Mouse (Mus musculus) ES-Bruce4 (cell line): ENCODE measurements around the gene Sertad1. TPM values are rescaled to one million over a fixed set of nuclear protein-coding genes. Genes with fewer than 3 reads are reported as not detected.
A peak's percentile ranks its signal among the peaks of the same experiment; 100 is the strongest.

Source experiments
- H3K27ac ChIP-seq: 2 replicates; pipeline ENCODE4 v1.5.1; 2012; ENCODE audit warnings: low read length, inconsistent platforms; ENCODE audit not compliant: insufficient read depth
- H3K27me3 ChIP-seq: 2 replicates; pipeline ENCODE4 v1.6.1; 2012; ENCODE audit warnings: mild to moderate bottlenecking, low read length, inconsistent platforms; ENCODE audit not compliant: control insufficient read depth, poor library complexity, insufficient read depth, severe bottlenecking
- H3K36me3 ChIP-seq: 2 replicates; pipeline ENCODE4 v1.6.1; 2012; ENCODE audit warnings: inconsistent platforms, mild to moderate bottlenecking, low read length, moderate library complexity; ENCODE audit not compliant: control insufficient read depth, poor library complexity, insufficient read depth, severe bottlenecking
- H3K4me1 ChIP-seq: one replicate; pipeline ENCODE4 v1.8.1; 2011; ENCODE audit warnings: low read length; ENCODE audit not compliant: control insufficient read depth, insufficient read depth
- H3K4me3 ChIP-seq: 2 replicates; pipeline ENCODE4 v1.5.1; 2011; ENCODE audit warnings: low read depth, mild to moderate bottlenecking, low read length
- H3K9ac ChIP-seq: 2 replicates; pipeline ENCODE4 v1.6.1; 2012; ENCODE audit warnings: low read depth, mild to moderate bottlenecking, inconsistent platforms; ENCODE audit not compliant: poor library complexity, severe bottlenecking
- H3K9me3 ChIP-seq: replicated peaks from 2 replicates; pipeline ENCODE4 v1.6.1; 2012; ENCODE audit warnings: mild to moderate bottlenecking, low read length, inconsistent platforms; ENCODE audit not compliant: control insufficient read depth, poor library complexity, insufficient read depth, severe bottlenecking
- CTCF ChIP-seq: IDR thresholded peaks from one replicate; pipeline ENCODE4 v1.8.1; 2011; ENCODE audit warnings: low read depth, low read length
- EP300 ChIP-seq: IDR thresholded peaks from 2 replicates; pipeline ENCODE4 v1.6.1; 2011; ENCODE audit warnings: low read depth, low read length; ENCODE audit not compliant: insufficient read depth
- POLR2A ChIP-seq: IDR thresholded peaks from one replicate; pipeline ENCODE4 v1.8.1; 2011; ENCODE audit warnings: low read length; ENCODE audit not compliant: insufficient read depth
- polyA plus RNA-seq: library from polyadenylated mRNA; stranded (reverse); fragments of >200 nt; gene quantifications from 2 replicates; pipeline ENCODE4 v1.2.4, GENCODE M21; 2011; ENCODE audit warnings: low read depth; ENCODE audit not compliant: missing spikeins, insufficient read depth, insufficient read length

The Sertad1 gene
- polyA plus RNA-seq, 1 experiment = 8.0 TPM

GRCm38 (mm10) chr7:27529070-27529469 lies 42.4 kb downstream of the Sertad1 start:
- Histone ChIP-seq H3K36me3 (0 out of 2 replicates have a peak, but pooled peaks cover 3% of the 10 kb centered on the region), H3K9ac (no peak overlapping the region), H3K9me3 (no peaks in the 10 kb centered on the region), H3K27me3 (no peaks in the 10 kb centered on the region), H3K27ac (no peak overlapping the region), H3K4me3 (peak overlapping the region; percentile 35), H3K4me1 (peaks cover 1% of the 10 kb centered on the region)
- TF ChIP-seq EP300 (no peak), POLR2A (no peak), CTCF (no peak)

GRCm38 (mm10) chr7:27530937-27531336 lies 44.2 kb downstream of the Sertad1 start:
- H3K9me3 ChIP-seq = no peaks in the 10 kb centered on the region
- peaks cover 1% of the 10 kb centered on the region for H3K4me1 ChIP-seq
- no peak overlapping the region for H3K27ac ChIP-seq
- H3K4me3 ChIP-seq = no peak overlapping the region
- no peak overlapping the region for H3K9ac ChIP-seq
- H3K27me3 ChIP-seq = no peaks in the 10 kb centered on the region
- peaks cover 7% of the 10 kb centered on the region; the same call in 1 of the 2 replicates for H3K36me3 ChIP-seq
- TF ChIP-seq CTCF (peak; percentile 53), EP300 (no peak), POLR2A (no peak)

- Histone ChIP-seq H3K9me3 (no peaks in the 10 kb centered on the region), H3K36me3 (peaks cover 10% of the 10 kb centered on the region), H3K4me1 (peaks cover 1% of the 10 kb centered on the region), H3K9ac (no peak overlapping the region), H3K4me3 (no peak overlapping the region), H3K27me3 (no peaks in the 10 kb centered on the region), H3K27ac (no peak overlapping the region)
- TF ChIP-seq EP300 (no peak), POLR2A (no peak), CTCF (no peak)
These were observed 45.0 kb downstream of the Sertad1 start for GRCm38 (mm10) chr7:27531707-27532106.

GRCm38 (mm10) chr7:27532480-27533050 lies 45.9 kb downstream of the Sertad1 start:
- TF ChIP-seq EP300 (no peak), POLR2A (no peak), CTCF (no peak)
- Histone ChIP-seq H3K27me3 (no peaks in the 10 kb centered on the region), H3K27ac (no peak overlapping the region), H3K9ac (no peak overlapping the region), H3K9me3 (no peaks in the 10 kb centered on the region), H3K4me3 (no peak overlapping the region), H3K4me1 (peaks cover 1% of the 10 kb centered on the region), H3K36me3 (peaks cover 10% of the 10 kb centered on the region)

GRCm38 (mm10) chr7:27535386-27535785 lies 48.7 kb downstream of the Sertad1 start:
- TF ChIP-seq POLR2A (no peak), EP300 (no peak), CTCF (no peak)
- no peak overlapping the region for H3K27ac ChIP-seq
- no peak overlapping the region for H3K9ac ChIP-seq
- H3K4me1 ChIP-seq = peaks cover 1% of the 10 kb centered on the region
- H3K4me3 ChIP-seq = no peak overlapping the region
- no peaks in the 10 kb centered on the region for H3K9me3 ChIP-seq
- no peaks in the 10 kb centered on the region for H3K27me3 ChIP-seq
- H3K36me3 ChIP-seq = peaks cover 10% of the 10 kb centered on the region

GRCm38 (mm10) chr7:27536618-27537017 lies 49.9 kb downstream of the Sertad1 start:
- no peaks in the 10 kb centered on the region for H3K27me3 ChIP-seq
- H3K9ac ChIP-seq = no peak overlapping the region
- H3K4me1 ChIP-seq = peaks cover 1% of the 10 kb centered on the region
- peaks cover 10% of the 10 kb centered on the region for H3K36me3 ChIP-seq
- H3K4me3 ChIP-seq = no peak overlapping the region
- no peak overlapping the region for H3K27ac ChIP-seq
- TF ChIP-seq EP300 (no peak), CTCF (no peak), POLR2A (no peak)
- H3K9me3 ChIP-seq = no peaks in the 10 kb centered on the region
